Mouse (Mus musculus): ENCODE results near the gene Ifit1bl1.
A peak's percentile ranks its signal among the peaks of the same experiment; 100 is the strongest.
"Not testable (repeated sequence)": the region's sequence is repeated elsewhere in the genome, so short reads cannot be mapped to it uniquely, and the experiment has no call there.

Ifit1bl1 gene

DNA sequence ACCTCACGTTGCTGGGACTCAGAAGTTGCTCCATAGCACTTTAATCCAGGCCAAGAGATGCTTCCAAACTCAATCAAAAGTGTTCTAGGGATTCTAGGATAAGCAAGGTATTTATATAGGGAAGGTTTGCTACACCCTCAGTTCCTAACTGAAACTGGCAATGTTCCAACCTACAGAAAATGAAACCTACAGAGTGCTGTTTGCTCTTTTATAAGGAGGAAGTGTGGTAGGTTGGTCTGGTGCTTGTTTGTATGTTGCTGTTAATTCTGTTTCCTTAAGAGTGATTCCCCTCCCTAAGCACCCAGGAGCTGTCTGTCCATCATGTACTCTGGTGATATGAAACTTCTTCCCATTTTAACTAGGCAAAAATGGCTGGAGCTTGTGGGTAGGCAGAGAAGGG, at the start of gene Ifit1bl1:
Ifit1bl1 (minus strand) TSS at position 69 of the 400 bp plus-strand sequence.
- DNase-seq (ENCODE audit: low read depth), result peak; percentile 44

DNA sequence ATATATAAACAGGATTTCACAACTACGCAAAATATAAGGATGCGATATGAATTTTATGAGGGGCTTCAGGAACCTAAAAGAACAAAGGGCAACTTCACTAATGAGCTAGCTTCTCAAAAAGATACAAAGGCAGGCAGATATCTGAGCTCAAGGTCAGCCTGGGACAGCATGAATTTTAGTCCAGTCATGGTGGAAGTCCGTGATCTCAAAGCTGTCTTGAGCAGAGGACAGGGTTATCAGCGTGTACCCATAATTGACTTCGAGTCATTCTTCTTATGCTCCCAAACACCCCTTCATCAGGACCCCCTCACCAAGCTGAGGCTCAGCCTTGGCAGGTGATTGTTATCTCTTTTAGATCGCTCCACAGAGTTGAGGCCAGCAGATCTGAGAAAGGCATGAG, 49.2 kb upstream of the Ifit1bl1 start:
- DNase-seq (ENCODE audit: low read depth), result no peak

DNA sequence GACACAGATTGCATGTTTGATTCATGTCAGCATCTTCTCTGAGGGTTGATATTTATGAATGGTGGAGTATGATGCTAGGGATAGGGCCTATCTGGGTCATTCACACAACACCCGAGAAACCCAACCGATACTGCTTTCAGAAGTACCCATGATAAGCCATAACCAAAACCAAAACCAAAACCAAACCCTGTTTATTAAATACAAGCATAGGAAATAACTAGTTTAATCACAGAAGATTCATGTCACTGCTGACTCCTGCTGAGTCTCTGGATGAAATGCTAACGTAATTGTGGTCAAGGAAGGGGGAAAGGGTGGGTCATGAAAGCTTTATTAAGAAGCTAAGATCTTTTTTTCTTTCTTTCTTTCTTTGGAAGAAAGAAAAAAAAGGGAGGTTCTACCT, 48.5 kb upstream of the Ifit1bl1 start:
- peak; percentile 14 for DNase-seq (ENCODE audit: low read depth)

DNA sequence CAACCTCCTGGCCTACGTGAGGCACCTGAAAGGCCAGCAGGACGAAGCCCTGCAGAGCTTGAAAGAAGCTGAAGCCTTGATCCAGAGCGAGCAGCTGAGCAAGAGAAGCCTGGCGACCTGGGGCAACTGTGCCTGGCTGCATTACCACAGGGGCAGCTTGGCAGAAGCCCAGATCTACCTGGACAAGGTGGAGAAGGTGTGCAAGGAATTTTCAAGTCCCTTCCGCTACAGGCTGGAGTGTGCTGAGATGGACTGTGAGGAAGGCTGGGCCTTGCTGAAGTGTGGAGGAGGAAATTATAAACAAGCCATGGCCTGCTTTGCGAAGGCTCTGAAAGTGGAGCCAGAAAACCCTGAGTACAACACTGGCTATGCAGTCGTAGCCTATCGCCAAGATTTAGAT, 45.9 kb upstream of the Ifit1bl1 start:
- DNase-seq (ENCODE audit: low read depth), result not testable (repeated sequence)

DNA sequence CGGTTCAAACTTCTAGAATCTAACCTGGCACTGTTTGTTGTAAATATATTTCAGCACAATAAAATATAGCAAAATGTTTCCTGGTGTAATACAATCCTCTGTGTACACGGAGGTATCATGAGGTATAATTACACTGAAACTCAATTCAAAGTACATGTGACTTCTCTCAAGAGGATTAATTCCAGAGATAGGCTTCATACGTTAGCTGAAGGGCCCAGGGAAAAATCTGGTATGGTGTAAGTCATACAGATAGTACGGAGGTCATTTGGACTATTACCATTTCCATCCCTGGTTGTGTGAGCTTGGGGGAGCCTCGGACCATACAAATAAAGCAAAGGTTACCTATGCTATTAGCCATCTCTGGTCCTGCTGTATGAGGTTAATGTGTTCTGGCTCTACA, 40.9 kb upstream of the Ifit1bl1 start:
- DNase-seq (ENCODE audit: low read depth), result no peak

DNA sequence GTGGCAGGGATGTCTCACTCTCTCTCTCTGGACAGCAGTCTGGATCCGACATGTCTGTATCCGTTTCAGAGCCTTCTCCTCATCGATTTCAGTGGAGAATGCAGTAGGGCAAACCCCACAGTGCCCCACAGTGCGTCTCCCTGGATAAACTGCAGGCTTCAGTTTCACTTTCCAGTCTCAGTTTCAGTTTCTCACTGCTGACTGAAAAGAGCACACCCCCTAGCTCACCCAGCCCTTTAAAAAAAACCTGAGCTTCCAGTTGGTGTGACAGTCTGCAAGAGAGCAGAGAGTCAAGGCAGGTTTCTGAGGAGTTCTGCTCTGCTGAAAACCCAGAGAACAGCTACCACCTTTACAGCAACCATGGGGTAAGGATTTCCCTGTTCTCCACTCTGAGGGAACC, 38.9 kb upstream of the Ifit1bl1 start, which contains the start of the genes Ifit1bl2 and Ifit1:
Ifit1bl2 (minus strand) TSS at position 121 of the 400 bp plus-strand sequence.
Ifit1 (plus strand) TSS at position 249 of the 400 bp plus-strand sequence.
- peak; percentile 48 for DNase-seq (ENCODE audit: low read depth)

DNA sequence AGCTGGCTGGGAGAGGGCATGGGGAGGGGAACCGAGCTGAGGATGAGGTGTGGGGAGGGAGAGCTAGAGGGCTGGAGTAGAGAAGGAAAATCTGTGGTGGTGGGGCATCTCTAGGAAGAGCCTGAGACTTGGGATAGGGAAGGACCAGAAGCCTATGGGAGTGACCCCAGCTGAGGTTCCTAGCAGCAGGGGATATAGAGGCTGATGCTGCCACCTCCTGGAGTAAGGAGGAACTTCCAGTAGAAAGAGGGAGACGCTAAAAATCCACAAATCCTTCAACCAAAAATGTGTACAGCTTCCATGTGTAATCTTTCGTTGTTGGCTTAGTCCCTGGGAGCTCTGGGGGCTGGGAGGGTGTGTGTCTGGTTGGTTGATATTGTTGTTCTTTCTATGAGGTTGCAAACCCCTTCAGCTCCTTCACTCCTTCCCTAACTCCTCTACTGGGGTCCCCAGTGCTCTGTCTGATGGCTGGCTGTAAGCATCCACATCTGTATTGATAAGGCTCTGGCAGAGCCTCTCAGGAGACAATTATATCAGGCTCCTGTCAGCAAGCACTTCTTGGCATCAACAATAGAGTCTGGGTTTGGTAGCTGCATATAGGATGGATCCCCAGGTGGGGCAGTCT, 35.3 kb upstream of the Ifit1bl1 start:
- DNase-seq (ENCODE audit: low read depth), result peak; percentile 59

DNA sequence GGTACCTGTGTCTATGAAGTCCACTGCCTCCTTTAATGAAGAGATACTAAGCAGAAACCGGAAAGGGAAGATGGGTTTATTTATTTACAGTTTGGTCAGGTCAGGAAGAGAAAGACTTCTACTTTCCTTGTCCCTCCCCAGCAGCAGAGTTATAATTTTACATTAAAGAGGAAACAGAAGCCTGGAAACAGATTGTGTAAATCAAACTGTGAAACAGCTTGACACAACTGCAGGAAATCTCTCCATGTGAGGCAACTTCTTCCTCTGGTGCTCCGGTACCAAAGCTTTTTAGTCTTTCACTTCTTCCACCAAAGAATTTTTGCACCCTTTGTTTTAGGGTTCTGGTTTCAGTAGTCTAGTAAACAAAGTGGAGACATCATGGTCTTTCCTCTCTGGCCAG, 31.7 kb upstream of the Ifit1bl1 start:
- DNase-seq (ENCODE audit: low read depth), result peak; percentile 31

DNA sequence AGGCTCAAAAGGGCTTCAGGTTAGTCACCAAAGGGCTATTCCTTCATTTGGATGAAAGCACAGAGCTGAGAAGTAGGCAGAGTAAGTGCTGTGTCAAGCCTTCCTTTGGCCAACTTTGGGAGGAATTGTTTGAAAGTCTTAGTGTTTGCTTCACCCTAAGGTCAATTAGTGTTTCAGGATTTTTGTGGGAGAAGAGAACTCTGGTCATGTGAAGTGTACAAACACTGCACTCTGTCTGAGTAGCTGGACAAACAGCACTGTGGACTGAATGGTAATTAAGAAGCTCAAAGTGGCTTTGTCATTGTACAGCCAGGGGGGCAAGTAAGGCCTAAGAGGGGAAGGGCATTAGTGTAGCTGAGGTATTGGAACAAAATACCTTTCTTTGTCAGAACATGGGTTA, 29.7 kb upstream of the Ifit1bl1 start:
- no peak for DNase-seq (ENCODE audit: low read depth)

DNA sequence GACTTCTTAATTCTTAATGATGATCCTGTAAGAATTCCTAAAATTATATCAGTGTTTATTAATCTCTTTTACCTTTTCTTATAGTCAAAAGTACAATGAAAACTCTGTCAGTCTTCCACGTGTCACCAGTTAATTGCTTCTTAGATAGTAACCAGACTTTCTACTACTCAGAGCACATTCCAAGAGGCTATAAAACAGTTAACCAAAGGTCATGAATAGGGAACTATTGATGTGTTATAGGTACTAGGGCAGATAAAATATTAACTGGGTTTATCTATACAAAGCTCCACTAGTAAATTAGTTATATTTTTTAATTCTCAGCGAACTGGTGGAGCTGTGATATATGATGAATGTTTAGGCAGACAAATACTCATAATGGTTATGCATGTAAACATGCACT, 25.7 kb upstream of the Ifit1bl1 start:
- DNase-seq (ENCODE audit: low read depth), result no peak

DNA sequence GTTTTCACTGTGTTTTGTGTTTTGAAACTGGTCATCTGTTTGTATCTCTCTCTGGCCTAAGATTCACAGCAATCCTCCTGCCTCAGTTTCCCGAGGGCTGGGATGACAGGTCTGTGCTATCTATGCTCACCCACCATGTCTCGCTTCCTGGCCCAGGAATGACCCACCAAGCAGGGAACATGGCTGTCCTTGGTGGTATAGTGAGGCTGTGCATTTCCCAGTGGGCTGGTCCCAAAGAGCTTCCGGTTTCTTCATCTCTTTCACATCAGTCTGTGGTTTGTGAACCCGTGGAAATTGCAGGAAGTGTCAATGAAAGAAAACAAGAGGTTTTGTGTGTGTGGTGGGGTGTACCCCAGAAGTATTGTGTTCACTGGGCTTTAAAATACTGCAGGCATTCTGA, 22.9 kb upstream of the Ifit1bl1 start:
- no peak for DNase-seq (ENCODE audit: low read depth)

DNA sequence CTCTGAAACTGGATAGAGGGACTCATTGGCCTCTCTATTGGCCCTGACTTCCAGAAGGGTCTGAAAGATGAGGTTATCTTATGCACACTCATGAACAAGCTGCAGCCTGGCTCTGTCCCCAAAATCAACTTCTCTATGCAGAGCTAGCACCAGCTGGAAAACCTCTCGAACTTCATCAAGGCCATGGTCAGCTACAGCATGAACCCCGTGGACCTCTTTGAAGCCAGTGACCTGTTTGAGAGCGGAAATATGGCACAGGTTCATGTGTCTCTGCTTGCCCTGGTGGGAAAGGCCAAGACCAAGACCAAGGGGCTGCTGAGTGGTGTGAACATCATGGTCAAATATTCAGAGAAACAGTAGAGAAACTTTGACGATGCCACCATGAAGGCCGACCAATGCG, 22.0 kb upstream of the Ifit1bl1 start:
- no peak for DNase-seq (ENCODE audit: low read depth)

DNA sequence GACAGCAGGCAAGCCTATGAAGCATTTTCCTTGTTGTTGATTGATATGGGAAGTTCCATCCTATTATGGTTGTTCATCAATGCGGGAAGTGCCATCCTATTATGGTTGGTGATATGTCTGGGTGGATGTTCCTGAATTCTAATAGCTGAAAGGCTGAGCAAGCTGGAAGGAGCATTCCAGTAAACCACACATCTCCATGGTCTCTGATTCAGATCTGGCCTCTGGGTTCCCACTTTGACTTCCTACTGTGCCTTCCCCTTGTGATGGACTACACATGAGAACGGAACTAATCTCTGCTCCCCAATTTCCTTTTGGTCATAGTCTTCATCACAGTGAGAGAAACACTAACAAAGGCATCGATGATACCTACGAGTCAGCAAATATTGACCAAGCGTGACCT, 19.1 kb upstream of the Ifit1bl1 start:
- no peak for DNase-seq (ENCODE audit: low read depth)

DNA sequence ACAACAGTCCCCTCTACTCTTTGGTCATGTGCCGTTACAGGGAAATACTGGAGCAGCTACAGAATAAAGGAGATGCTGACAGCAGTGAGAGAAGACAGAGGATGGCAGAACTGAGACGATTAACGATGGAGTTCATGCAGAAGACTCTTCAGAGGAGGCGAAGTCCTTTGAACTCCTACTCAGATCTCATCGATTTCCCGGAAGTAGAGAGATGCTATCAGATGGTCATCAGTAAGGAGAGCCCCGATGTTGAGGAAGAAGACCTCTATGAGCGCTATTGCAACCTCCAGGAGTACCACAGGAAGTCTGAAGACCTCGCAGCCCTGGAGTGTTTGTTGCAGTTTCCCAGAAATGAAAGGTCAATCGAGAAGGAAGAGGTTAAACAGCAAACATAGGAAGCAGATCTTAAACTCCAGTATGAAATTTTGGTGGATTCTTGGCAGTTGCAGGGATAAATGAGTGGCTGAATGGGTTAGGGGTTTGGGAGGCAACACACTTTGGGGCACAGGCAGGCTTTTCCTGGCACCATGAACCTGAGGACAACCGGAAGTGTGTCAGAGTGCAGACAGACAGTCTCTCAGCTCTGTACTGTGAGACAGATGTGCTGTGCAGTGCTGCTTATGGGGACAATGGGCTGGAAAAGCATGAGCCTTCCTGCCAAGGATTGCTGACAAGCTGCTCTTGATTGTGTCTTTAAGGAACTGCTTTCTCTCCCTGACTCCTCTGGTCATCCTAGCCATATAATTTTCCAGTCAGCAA, 10.7 kb upstream of the Ifit1bl1 start:
- DNase-seq (ENCODE audit: low read depth), result not testable (repeated sequence)

DNA sequence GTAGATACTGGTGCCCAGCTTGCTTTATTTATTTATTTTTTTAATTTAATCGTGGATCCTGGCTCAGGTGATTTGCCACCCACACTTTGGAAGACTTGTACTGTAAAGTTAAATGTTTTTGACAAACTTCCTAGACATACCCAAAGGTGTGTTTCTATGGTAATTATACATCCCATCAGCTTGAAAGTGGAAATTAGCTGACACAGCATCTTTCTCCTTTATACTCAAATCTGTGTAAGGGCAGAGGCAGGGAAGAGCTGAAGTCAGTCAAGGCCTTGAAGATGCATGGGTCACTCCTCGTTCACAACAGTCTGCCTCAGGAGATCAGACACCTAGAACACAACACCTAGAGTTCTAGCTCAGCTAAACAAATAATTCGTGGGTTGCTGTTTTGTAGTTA, 8.4 kb upstream of the Ifit1bl1 start:
- DNase-seq (ENCODE audit: low read depth), result not testable (repeated sequence)

DNA sequence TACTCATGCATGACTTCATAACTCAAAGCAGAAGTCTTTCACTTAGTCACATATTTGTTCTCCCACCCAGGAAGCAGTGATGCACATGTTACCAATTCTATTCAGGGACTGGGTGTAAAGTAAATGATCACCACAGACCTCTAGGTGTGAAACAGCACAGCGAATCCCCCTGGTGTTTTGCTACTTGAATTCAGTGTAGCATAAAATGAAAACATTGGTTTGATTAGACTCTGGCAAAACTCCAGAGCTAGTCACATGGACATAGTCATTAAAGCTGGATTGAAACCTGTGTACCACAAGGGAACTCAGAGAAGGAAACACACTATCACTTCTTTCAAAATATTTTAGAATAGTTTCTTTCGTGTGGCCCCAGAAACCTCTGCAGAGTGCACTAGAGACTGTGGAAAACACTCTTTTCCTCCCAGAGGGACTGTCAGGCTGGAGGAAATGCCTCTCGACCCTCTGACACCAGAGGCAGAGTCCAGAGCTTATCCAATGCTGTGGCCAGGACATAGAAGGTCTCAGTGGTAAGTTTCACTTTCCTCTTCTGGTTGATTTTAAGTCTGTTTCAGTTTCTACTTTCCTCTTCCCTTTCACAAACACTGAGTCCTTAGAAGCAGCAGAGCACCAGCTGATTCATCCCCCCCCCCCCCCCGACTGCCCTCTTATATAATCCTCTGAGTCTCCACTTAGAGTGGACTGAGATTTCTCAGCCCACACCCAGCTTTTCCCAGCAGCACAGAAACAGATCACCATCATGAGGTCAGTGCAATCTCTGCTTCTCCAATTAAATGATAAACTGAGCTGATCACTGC, 5.7 kb upstream of the Ifit1bl1 start, which contains the start of gene Ifit3b:
Ifit3b (plus strand) TSS at position 734 of the 815 bp plus-strand sequence.
- not testable (repeated sequence) for DNase-seq (ENCODE audit: low read depth)

DNA sequence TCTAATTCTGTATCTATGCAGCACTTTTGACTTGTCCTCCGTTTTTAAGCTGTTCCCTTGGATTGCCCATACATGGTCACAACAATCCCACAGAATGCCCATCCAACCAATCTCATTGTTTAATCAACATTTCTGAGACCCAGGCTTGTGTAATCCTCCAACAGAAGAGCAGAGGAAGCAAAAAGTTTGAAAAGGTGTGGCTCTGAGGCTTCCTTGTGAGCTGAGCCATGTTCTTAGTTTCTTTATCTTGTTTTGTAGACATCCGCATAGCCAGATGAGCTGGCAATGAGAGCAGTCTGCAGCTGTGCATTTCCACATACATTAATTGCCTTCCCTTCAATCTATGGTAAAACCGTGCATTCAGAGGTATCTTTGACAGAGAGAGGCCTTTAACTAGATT, 3.7 kb upstream of the Ifit1bl1 start:
- no peak for DNase-seq (ENCODE audit: low read depth)

DNA sequence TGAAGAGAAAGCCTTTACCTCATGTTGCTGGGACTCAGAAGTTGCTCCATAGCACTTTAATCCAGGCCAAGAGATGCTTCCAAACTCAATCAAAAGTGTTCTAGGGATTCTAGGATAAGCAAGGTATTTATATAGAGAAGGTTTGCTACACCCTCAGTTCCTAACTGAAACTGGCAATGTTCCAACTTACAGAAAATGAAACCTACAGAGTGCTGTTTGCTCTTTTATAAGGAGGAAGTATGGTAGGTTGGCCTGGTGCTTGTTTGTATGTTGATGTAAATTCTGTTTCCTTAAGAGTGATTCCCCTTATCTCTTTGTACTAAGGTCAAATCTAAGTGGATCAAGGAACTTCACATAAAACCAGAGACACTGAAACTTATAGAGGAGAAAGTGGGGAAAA, 2.5 kb downstream of the Ifit1bl1 start:
- peak; percentile 26 for DNase-seq (ENCODE audit: low read depth)

DNA sequence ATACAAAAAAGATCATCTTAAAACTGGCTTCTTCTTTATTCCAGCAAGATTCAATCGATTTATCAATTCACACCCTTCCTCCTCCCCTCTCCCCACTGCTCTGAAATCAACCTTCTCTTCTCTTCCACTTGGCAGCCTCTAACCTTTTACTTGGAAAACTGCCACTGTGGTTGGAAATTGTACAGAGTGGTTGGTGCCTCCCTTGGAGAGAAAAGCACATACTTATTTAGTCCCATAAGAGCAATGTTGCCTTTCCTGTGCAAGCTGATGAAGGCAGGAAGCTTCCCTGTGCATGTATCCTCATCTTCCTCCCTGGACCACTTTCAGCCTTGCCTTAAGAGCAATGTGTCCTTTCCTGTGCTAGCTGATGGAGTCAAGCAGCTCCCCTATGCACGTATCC, 3.4 kb downstream of the Ifit1bl1 start:
- DNase-seq (ENCODE audit: low read depth), result no peak

DNA sequence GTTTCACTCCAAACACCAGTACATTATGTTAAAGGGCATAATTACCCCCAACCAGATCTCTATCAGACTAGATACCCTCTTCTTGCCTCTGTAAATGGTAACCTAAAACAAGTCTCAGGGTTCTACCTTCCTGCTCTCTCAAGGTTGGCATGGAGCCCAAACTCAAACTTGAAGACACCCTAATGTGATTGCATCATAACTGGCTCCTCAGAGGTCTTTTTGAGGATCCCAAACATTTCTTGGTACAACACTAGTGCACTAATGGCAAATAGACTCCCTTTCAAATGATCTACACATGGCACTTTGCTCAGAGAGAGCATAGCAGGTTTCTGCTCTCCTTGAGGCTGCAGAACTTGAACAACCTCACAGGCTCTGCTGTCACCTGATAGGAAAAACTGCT, 4.9 kb downstream of the Ifit1bl1 start:
- peak; percentile 18 for DNase-seq (ENCODE audit: low read depth)

DNA sequence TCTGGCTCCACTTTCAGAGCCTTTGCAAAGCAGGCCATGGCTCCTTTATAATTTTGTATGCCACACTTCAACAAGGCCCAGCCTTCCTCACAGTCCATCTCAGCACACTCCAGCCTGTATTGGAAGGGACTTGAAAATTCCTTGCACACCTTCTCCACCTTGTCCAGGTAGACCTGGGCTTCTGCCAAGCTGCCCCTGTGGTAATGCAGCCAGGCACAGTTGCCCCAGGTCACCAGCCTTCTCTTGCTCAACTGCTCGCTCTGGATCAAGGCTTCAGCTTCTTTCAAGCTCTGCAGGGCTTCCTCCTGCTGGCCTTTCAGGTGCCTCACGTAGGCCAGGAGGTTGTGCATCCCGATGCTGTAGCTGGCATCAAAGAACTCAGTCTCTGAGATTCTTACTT, 7.2 kb downstream of the Ifit1bl1 start:
- DNase-seq (ENCODE audit: low read depth), result not testable (repeated sequence)

DNA sequence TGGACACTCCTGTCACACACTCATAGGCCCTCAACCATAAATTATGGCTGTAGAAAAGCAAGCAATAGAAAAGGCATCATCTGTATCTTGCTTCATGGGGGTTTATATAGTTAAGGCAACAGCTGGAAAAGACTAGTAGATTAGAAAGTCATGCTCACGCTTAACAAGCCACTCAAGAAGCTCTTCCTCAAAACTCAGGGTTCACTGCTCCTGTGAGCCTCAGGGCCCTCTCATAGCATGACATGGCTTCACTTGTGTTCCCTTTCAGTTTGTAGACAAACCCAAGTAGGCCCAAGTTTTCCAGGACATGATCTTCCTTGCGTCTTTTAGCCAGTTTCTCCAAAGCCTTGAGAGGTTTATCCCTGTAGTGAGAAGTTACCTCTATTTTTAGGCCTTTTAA, 8.3 kb downstream of the Ifit1bl1 start:
- DNase-seq (ENCODE audit: low read depth), result no peak

DNA sequence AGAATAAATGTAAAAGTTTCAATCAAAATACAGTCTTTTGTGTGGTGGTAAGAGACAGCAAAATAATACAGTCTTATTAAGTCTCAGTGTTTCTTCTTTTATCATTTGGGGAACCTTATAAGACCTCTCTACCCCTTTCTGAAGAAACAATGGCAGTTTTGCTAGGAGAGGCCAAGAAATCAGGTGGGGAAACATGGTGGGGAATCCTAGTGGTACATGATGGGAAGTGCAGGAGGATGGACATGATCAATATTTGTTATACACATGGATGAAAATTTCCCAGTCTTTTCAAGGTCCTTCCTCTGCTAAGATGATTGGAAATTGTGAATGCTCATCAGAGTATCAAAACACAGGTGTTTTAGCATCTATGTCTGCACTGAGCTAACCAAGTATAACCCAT, 12.8 kb downstream of the Ifit1bl1 start:
- DNase-seq (ENCODE audit: low read depth), result no peak

Measured in 416B (cell line).